Mouse (Mus musculus): ENCODE measurements around the gene Thoc5. TPM values are rescaled to one million over a fixed set of nuclear protein-coding genes. Genes with fewer than 3 reads are reported as not detected.
A peak's percentile ranks its signal among the peaks of the same experiment; 100 is the strongest.

The Thoc5 gene
- polyA plus RNA-seq, 1 experiment: 46.4 TPM

DNA sequence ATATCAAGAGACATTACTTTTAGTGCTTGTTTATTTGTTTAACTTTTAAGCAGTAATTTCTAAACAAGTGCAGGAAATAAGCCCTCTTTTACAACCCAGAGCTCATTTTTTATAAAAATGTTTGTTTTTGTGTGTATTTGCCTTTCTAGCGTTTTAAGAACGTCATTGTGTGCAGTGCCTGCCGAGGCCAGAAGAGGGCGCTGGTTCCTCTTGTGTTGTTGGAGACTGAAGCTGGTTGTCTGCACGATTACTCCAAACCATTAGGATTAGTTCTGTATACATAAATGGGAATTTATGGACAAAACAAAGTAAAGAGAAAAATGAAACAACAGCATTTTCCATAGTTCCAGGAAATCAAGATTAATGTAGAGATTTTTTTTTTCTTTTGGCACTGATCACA, 5.3 kb downstream of the Thoc5 start:
- H3K4me3 ChIP-seq (ENCODE audit: insufficient read depth, low read length): no peak overlapping the region
- TF ChIP-seq CTCF (IDR thresholded peaks at IDR 0.05; ENCODE audit: extremely low read depth, insufficient read depth, low read length): peak; percentile 48
- no peak for TF ChIP-seq POLR2A (IDR thresholded peaks at IDR 0.05; ENCODE audit: extremely low read depth, insufficient read depth, low read length)
- no peak overlapping the region for H3K27ac ChIP-seq (ENCODE audit: insufficient read depth, low read length)
- peaks cover 2% of the 10 kb centered on the region; the same call in 1 of the 2 replicates for H3K4me1 ChIP-seq (ENCODE audit: control insufficient read depth, insufficient read depth, low read length)

DNA sequence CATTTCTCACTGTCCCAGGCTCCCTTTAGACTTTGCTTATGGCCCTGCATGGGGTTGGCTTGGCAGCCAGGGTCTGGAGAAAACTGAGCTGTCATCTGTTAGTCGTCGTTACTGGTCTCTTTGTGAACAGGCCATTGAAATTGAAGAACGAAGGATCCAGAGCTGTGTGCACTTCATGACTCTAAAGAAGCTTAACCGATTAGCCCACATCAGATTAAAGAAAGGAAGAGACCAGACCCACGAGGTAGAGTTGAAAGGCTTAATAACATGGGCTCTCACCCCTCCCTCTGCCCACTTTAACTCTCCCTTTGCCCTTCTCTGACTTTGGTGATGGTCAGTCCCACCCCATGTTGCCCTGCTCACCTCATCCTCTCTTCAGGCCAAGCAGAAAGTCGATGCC, 6.8 kb downstream of the Thoc5 start:
- no peak overlapping the region for H3K4me3 ChIP-seq (ENCODE audit: insufficient read depth, low read length)
- no peak for TF ChIP-seq POLR2A (IDR thresholded peaks at IDR 0.05; ENCODE audit: extremely low read depth, insufficient read depth, low read length)
- TF ChIP-seq CTCF (IDR thresholded peaks at IDR 0.05; ENCODE audit: extremely low read depth, insufficient read depth, low read length): no peak
- H3K4me1 ChIP-seq (ENCODE audit: control insufficient read depth, insufficient read depth, low read length): no peaks in the 10 kb centered on the region
- no peak overlapping the region for H3K27ac ChIP-seq (ENCODE audit: insufficient read depth, low read length)

DNA sequence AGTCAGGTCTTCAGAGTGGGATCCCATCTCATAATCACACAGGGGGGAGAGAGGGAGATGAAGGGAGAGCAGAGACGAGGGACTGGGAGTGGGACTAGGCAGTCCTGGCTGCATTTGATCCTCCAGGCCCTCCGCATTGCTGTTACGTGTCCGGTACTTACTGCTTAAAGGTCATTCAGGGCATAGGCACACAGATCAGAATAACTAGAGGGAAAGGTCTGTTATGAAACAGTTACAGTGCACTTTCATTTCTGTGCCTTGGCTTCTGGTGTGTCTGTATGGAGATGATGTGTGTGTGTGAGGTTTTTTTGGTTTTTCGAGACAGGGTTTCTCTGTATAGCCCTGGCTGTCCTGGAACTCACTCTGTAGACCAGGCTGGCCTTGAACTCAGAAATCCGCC, 11.1 kb downstream of the Thoc5 start:
- TF ChIP-seq POLR2A (IDR thresholded peaks at IDR 0.05; ENCODE audit: extremely low read depth, insufficient read depth, low read length): no peak
- TF ChIP-seq CTCF (IDR thresholded peaks at IDR 0.05; ENCODE audit: extremely low read depth, insufficient read depth, low read length): no peak

DNA sequence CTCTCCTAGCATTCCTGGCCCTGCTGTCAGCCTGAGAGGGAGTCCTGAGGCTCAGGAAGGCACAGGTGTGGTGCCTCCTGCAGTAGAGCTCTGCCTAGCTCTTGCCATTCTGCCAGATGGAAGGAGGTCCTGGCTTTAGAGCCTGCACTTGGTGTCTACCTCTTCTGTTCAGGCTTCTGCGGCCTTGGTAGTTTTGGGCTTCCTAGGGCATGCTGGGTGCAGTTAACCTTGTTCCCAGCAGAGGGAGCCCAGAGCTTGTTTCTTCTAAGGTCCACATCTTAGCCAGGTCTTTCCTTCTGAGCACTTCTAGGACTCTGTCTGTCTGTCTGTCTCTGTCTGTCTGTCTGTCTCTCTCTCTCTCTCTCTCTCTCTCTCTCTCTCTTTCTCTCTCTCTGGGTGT, 20.9 kb downstream of the Thoc5 start:
- no peak overlapping the region for H3K4me3 ChIP-seq (ENCODE audit: insufficient read depth, low read length)
- TF ChIP-seq POLR2A (IDR thresholded peaks at IDR 0.05; ENCODE audit: extremely low read depth, insufficient read depth, low read length) (no peak), CTCF (IDR thresholded peaks at IDR 0.05; ENCODE audit: extremely low read depth, insufficient read depth, low read length) (peak; percentile 73)
- H3K4me1 ChIP-seq (ENCODE audit: control insufficient read depth, insufficient read depth, low read length): no peaks in the 10 kb centered on the region
- no peak overlapping the region for H3K27ac ChIP-seq (ENCODE audit: insufficient read depth, low read length)

More for the DNA sequence above, 11.1 kb downstream of the Thoc5 start:
- H3K4me3 ChIP-seq (ENCODE audit: insufficient read depth, low read length): no peak overlapping the region
- H3K27ac ChIP-seq (ENCODE audit: insufficient read depth, low read length): no peak overlapping the region
- no peaks in the 10 kb centered on the region for H3K4me1 ChIP-seq (ENCODE audit: control insufficient read depth, insufficient read depth, low read length)

DNA sequence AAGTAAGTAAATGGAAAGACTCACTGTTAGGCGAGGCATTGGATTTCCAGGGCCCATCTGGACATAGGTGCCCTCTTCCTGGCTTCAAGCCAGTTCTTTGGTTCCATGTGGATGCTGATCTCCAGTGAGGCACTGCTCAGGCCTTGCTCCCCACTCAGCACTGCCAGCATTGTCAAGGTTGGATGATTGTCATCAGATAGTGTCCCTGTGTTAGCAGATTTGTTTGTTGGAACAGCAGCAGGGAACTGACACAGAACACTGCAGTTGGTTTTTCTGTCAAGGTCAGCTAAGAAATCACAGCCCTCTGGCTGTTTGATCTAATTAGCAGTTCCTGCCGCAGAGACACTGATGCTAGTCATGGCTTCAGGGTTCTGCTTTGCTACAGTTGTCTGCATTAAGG, 26.2 kb downstream of the Thoc5 start:
- Histone ChIP-seq H3K4me3 (ENCODE audit: insufficient read depth, low read length) (no peak overlapping the region), H3K4me1 (ENCODE audit: control insufficient read depth, insufficient read depth, low read length) (no peaks in the 10 kb centered on the region), H3K27ac (ENCODE audit: insufficient read depth, low read length) (no peak overlapping the region)
- no peak for TF ChIP-seq POLR2A (IDR thresholded peaks at IDR 0.05; ENCODE audit: extremely low read depth, insufficient read depth, low read length)
- TF ChIP-seq CTCF (IDR thresholded peaks at IDR 0.05; ENCODE audit: extremely low read depth, insufficient read depth, low read length): no peak

DNA sequence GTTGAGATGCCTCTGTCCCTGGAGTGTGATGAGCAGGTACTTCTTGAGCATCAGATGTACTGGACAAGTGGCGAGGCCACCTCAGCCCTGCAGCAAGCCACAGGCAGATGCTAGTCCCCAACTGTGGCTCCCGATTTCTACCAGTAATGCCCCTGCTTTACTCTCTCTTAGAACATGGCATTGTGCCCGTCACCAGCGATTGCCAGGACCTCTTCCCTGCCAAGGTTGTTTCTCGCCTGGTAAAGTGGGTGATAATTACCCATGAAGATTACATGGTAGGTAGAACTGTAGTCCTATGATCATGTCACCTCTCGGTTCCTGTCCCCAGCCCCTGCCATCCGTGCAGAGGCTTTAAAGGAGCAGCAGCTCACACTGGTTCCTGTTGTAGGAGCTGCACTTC, 26.6 kb downstream of the Thoc5 start:
- Histone ChIP-seq H3K4me1 (ENCODE audit: control insufficient read depth, insufficient read depth, low read length) (no peaks in the 10 kb centered on the region), H3K4me3 (ENCODE audit: insufficient read depth, low read length) (no peak overlapping the region)
- TF ChIP-seq POLR2A (IDR thresholded peaks at IDR 0.05; ENCODE audit: extremely low read depth, insufficient read depth, low read length) (no peak), CTCF (IDR thresholded peaks at IDR 0.05; ENCODE audit: extremely low read depth, insufficient read depth, low read length) (no peak)

DNA sequence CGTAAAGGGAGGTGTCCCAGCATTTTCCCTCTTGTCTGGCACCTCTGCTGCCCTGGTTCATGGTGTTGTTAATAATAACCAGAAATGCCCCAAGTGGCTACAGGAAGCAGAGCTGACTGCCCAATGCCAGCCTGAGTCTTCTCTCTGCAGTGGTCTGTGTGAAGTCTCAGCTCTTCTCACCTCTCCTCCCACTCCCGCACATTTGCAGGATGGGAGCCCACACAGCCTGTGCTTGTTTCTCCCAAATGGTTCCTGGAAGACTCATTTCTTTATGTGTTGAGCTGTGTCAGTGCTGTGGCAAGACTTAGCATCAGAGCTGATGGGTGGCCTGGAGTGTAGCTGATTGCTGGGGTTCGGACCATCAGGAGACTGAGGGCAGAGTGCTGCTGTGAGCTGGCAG, 32.1 kb downstream of the Thoc5 start:
- Histone ChIP-seq H3K4me3 (ENCODE audit: insufficient read depth, low read length) (no peak overlapping the region), H3K4me1 (ENCODE audit: control insufficient read depth, insufficient read depth, low read length) (peaks cover 2% of the 10 kb centered on the region; the same call in 1 of the 2 replicates), H3K27ac (ENCODE audit: insufficient read depth, low read length) (no peak overlapping the region)
- TF ChIP-seq CTCF (IDR thresholded peaks at IDR 0.05; ENCODE audit: extremely low read depth, insufficient read depth, low read length) (no peak), POLR2A (IDR thresholded peaks at IDR 0.05; ENCODE audit: extremely low read depth, insufficient read depth, low read length) (no peak)

More for the DNA sequence above, 26.6 kb downstream of the Thoc5 start:
- no peak overlapping the region for H3K27ac ChIP-seq (ENCODE audit: insufficient read depth, low read length)

DNA sequence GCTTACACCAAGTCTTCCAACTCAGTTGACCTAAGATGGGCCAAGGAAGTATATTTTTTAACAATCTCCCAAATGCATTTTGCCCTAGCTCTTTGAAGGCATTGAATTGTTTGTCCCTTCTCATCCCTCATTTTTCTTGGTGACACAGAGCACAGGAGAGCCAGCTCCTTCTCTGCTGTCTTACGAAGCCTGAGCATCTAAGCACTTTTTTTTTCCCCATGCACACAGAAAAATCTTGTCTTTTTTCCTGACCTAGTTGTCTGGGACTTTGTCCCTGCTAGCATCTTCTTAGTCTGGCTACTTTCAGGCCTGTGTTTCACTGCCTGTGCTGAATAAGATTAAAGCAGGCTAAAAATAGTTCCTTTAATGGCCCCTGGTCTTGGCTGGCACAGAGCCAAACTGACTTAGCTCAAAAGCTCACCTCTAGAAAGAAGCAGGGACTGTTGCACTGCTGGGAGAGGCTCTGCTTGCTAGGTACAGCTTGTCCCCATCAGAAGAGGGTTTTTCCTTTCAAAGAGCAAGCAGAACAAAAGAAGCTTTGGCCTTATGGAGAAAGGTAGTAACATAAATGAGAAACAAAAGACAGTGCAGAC, 36.0 kb downstream of the Thoc5 start:
- H3K27ac ChIP-seq (ENCODE audit: insufficient read depth, low read length): no peak overlapping the region
- TF ChIP-seq CTCF (IDR thresholded peaks at IDR 0.05; ENCODE audit: extremely low read depth, insufficient read depth, low read length) (no peak), POLR2A (IDR thresholded peaks at IDR 0.05; ENCODE audit: extremely low read depth, insufficient read depth, low read length) (no peak)
- no peak overlapping the region for H3K4me3 ChIP-seq (ENCODE audit: insufficient read depth, low read length)
- H3K4me1 ChIP-seq (ENCODE audit: control insufficient read depth, insufficient read depth, low read length): peaks cover 2% of the 10 kb centered on the region; the same call in 1 of the 2 replicates

DNA sequence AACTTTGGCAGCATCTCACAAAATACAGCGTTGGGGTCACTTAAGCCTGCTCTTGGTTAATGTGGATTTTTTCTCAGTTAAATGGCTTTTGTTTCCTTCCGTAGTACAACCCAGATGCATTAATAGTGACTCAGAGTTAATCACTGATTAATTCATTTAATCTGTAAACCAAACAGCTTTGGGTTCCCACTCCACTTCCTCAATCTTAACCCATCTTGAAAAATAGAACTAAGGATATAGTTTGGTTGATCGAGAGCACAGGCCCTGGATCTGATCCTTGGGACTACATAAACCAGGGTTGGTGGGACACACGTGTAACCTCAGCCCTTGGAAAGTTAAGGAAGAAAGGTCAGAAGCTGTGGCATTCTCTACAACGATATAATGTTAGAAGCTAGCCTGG, 41.1 kb downstream of the Thoc5 start:
- Histone ChIP-seq H3K27ac (ENCODE audit: insufficient read depth, low read length) (no peak overlapping the region), H3K4me1 (ENCODE audit: control insufficient read depth, insufficient read depth, low read length) (no peaks in the 10 kb centered on the region), H3K4me3 (ENCODE audit: insufficient read depth, low read length) (no peak overlapping the region)
- TF ChIP-seq CTCF (IDR thresholded peaks at IDR 0.05; ENCODE audit: extremely low read depth, insufficient read depth, low read length): no peak
- no peak for TF ChIP-seq POLR2A (IDR thresholded peaks at IDR 0.05; ENCODE audit: extremely low read depth, insufficient read depth, low read length)

DNA sequence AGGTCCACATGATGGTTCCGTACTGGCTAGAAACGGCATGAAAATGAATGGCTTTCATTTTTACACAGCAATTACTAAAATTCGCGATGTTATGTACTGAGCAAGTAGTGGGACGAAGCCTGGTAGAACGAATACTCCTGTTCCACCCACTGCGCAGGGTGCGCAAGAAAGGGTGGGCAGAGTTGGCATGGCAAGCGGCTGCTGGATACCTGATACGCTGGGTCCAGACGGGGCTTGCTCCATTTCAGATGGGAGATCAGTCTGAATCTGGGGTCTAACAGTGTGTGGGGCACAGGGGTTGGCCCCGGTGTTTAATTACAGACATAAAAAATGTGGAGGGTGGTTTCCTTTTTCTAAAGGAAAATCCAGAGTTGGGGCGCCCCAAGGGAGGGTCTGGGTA, 51.4 kb downstream of the Thoc5 start:
- Histone ChIP-seq H3K27ac (ENCODE audit: insufficient read depth, low read length) (no peak overlapping the region), H3K4me3 (ENCODE audit: insufficient read depth, low read length) (peak overlapping the region; percentile 85), H3K4me1 (ENCODE audit: control insufficient read depth, insufficient read depth, low read length) (peaks cover 2% of the 10 kb centered on the region; the same call in 1 of the 2 replicates)
- TF ChIP-seq POLR2A (IDR thresholded peaks at IDR 0.05; ENCODE audit: extremely low read depth, insufficient read depth, low read length): no peak
- TF ChIP-seq CTCF (IDR thresholded peaks at IDR 0.05; ENCODE audit: extremely low read depth, insufficient read depth, low read length): no peak

Measured in cortical plate, adult 2 months (tissue).